Mouse (Mus musculus) spleen, postnatal 10 days (tissue): ENCODE measurements at regions not wholly inside any gene's neighbourhood (a gene's known extent, or its start where the extent isn't known, plus 50 kb on each side); places are given as distances from the start of the nearest gene placed in this dataset.

Experiments
- DNase-seq, 2 experiments: peaks; one replicate each; pipeline ENCODE4 v3.0.0; 2021 to 2022; ENCODE audit warnings: low spot score in 2 of 2

DNA sequence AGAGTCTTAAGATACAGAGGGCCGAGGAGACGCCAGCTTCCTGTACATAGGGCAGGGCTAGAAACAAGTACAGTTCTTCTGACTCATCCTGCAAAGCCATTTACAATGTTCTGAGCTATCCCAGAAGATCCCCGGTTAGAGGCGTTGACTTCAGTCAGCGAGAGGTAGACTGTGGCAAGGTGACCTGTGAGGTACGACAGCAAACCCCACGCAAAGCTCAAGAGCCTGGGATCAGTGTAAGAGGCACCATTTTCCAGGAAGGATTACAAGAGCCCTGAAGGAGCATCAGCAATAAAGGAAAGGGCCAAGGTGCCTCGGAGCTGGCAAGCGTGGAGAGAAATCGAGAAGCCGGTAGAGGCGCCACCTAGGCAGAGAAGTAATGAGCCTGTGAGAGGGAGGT is 61.8 kb upstream of the Frmd6 start:
- no peak for DNase-seq

DNA sequence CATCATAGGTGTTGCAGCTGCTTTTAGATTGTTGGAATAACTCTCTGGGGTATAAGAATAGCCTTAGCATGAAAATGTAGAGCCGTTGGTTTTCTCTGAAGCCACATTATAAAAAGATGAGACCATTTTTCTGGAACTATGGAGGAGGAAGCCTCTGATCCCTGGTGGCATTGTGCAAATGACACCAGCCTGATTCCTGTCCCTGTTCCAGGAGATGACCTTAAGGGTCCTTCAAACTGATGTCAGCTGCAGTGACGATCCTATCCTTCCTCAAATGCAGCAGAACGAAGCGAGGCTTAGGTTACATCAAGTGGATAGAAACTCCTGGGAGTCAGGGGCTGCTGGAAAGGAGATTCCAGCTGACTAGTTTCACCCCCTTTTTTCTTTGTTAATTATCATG is 59.0 kb upstream of the Frmd6 start:
- no peak for DNase-seq

DNA sequence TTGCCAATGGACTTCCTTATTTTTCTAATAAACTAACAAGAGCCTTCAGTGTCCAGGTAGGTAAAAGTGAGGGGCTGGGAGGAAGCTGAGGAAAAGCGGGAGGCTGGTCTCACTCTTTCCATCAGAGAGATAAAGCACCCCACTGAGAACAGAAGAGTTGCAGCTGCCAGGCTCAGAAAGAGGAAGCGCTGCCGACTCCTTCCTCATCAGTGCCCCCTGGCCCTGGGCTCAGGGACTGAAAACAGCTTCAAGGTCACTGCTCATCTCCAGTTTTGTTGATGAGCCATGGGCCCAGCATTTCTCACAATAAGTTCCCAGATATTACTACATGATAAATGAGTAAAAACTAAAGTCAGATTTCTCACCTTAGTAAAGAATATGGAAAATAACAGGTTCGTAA is 57.4 kb upstream of the Frmd6 start:
- peak in 1 of 2 experiments; percentile 48 for DNase-seq

DNA sequence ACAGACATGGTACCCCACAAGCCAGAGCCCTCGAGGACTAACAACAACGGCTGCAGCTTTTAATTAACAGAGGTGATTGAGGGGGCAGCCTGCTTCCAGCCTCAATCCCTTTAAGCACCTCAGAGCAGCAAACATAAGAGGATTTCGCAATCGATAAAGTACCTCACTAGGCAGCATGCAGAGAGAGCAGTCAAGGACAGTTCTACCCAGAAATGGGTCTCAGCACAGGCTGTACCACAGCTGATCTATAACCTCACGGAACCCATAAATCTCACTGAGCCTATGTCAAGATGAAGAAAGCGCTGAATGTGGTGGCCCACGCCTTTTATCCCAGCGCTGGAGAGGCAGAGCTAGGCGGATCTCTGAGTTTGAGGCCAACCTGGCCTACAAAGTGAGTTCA is 56.6 kb upstream of the Frmd6 start:
- no peak for DNase-seq

DNA sequence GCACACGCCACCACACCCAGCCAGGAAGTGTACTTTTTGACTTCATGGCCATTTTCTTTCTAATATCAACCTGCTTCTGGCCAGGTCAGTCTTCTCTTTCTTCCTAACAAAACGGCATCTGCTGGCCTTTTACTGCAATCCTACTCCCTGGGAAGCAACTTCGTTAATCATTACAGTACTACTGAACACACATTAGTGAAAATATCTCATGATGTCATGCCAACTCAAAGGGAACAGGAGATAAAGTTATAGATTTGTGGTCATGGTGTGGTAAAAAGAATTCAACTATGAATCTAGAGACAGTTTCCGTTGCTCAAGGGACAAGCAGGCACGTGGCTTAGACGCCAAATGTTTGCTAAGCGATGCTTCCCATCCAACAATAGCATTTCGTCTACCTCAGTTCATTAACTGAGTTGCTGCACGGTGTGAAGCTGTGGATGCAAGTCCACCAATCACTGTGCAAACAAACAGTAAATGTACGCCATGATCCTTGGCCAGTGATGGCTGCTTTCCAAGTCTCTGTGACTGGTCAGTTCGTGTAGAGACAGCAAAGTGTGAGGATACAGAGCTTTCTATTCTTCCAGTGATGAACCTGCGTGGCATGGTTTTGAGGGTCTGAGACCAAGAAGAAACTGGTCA is 55.7 kb upstream of the Frmd6 start:
- no peak for DNase-seq

DNA sequence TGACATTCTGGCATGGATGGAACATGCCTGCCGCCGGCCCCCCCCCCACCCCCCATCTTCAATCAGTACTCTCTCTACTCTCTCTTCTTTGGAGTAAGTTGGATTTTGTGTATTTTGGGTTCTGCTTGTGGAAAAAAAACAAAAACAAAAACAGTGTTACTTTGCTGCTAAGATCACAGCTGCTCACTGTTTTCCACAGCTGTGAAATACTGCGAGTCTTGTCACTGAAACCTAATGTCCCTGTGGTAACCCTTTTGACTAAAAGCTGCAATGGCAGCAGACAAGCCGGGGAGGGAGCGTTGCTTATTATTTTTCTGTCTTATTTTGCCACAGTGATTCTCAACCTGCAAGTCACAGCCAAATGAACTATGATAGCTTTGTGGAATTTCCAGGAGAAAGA is 51.3 kb upstream of the Frmd6 start:
- DNase-seq = no peak

DNA sequence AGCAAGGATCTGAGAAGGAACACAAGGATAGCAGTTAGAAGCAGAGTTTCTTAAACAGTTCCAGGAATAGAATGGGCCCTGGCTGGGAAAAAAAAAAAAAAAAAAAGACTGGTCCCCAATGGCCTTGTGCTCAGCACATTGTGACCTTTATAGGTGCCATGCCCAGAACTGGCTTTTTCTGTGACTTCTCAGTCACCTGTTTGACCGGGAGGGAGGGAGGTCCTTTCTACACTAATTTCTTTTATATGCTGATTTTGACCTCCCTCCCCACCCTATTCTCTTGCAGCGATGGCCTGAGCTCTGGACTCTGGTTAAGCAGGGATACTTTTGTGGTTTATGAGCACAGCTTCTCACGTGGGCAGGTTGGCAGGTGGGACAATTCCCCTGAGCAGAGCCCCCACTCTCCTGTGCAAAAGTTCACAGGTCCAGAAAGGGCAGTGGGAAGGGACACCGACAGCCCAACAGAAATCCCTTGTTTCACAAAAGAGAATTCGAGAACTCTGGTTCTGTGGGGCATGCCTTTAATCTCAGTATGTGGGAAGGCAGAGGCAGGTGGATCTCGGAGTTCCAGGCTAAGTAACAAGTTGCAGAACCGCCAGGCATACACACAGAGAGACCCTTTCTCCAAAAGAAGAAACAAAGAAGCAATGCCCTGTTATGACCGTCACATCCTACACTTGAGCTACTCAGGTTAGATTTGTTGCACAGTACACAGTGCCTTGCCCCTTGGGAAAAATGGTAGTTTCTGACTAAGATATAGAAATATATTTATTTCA is 50.3 kb upstream of the Frmd6 start:
- no peak for DNase-seq
